Comparison of ENCODE assay signal across 18 mouse cellular contexts in the genomic region with DNA sequence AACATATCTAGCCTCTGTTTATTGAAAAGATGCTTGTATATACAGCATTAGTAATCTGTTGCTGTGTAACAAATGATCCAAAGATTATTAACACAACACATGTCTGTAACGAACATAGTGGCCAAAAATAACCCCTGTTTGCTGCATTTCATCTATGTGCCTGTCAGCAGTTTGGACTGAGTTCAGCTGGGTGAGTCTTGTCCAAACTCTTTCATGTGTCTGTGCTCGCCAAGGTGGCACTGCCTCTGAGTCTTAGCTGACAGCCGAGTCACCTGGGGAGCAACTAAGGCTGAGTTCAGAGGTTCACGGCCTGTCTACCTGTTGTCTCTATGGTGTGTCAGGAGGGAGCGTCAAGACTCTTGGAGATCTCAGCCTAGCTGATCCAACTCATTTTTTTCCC. TPM values are rescaled to one million over a fixed set of nuclear protein-coding genes. Genes with fewer than 3 reads are reported as not detected.
DNase-seq lines count a peak whose midpoint lies in the region; TF ChIP-seq lines count a peak whose summit lies in the region.
"Had no signal": no experiment of that assay in that cellular context is flagged by ENCODE, and none has a peak within 500 bp of the region (broad histone marks: within the 10 kb centered on the region; RNA-seq: fewer than 3 reads in every experiment).

No protein-coding gene starts in this region.

- H3K27ac ChIP-seq in kidney, adult 2 months (ENCODE audit: insufficient read depth, low read depth, low read length): peak overlapping the region; percentile 92
- H3K27ac ChIP-seq: forebrain, embryonic 12.5 days; heart, embryonic 15.5 days; hindbrain, embryonic 15.5 days; limb, embryonic 15.5 days; lung, embryonic 15.5 days; midbrain, embryonic 12.5 days had no signal

- intact Hi-C loops in gastrocnemius, postnatal 36 days (cut with DNase I): loop anchor here (10.0 kb wide), 2 partner anchors 248 to 708 kb away; no protein-coding TSS in a partner anchor
- intact Hi-C loops in heart, postnatal 10 days (cut with DNase I): loop anchor here (10.0 kb wide), 2 partner anchors 258 to 458 kb away; no protein-coding TSS in a partner anchor

- H3K4me3 ChIP-seq in kidney, adult 2 months (ENCODE audit: insufficient read depth, low read depth, low read length): no peak overlapping the region
- H3K4me3 ChIP-seq: forebrain, embryonic 12.5 days; heart, embryonic 15.5 days; hindbrain, embryonic 15.5 days; limb, embryonic 15.5 days; lung, embryonic 15.5 days; midbrain, embryonic 12.5 days had no signal

- no peaks in the 10 kb centered on the region for H3K36me3 ChIP-seq in kidney, adult 2 months (ENCODE audit: control insufficient read depth, insufficient read depth, low read length)
- H3K36me3 ChIP-seq: forebrain, embryonic 12.5 days; heart, embryonic 15.5 days; hindbrain, embryonic 15.5 days; limb, embryonic 15.5 days; lung, embryonic 15.5 days; midbrain, embryonic 12.5 days had no signal

- peak; percentile 7 to 24 for DNase-seq in gastrocnemius, adult 8-10 months (ENCODE audit: low spot score in 2 of 2)
- no peak for DNase-seq in gastrocnemius, postnatal 36 days
- DNase-seq in kidney, adult 2 months: peak; percentile 77
- DNase-seq in kidney, postnatal 4 days: no peak
- DNase-seq in heart, postnatal 10 days: peak; percentile 44 to 53
- peak; percentile 51 for DNase-seq in kidney, postnatal 14 days
- no peak for DNase-seq in spleen, postnatal 10 days (ENCODE audit: low spot score in 2 of 2)
- DNase-seq in retina, postnatal 1 day: no peak
- DNase-seq: adrenal gland, adult 2 months; cerebellum, postnatal 25 days; right cerebral cortex, postnatal 25 days had no signal

- no peaks in the 10 kb centered on the region for H3K27me3 ChIP-seq in kidney, adult 2 months (replicated peaks; ENCODE audit: control insufficient read depth, insufficient read depth, low read length)
- H3K27me3 ChIP-seq: CH12.LX; lung, embryonic 15.5 days had no signal

- 39% methylated on average over 5 of the region's 5 CpGs for WGBS in kidney, adult 2 months

- peaks cover 40% of the 10 kb centered on the region for H3K4me1 ChIP-seq in kidney, adult 2 months (ENCODE audit: control insufficient read depth, insufficient read depth, low read length)

- TF ChIP-seq POLR2A in kidney, adult 2 months (IDR thresholded peaks at IDR 0.05; ENCODE audit: low read depth, low read length): no peak

- no peak for TF ChIP-seq CTCF in kidney, adult 2 months (conservative IDR thresholded peaks at IDR 0.05; ENCODE audit: insufficient read depth, insufficient read length, low read depth, low read length)

RNA-seq across cellular contexts. Expression of a gene that starts 5.1 kb away (rescaled TPM):
- 10 to 100 TPM; 13.8 to 20.0 (median 14.3) TPM for total RNA-seq in gastrocnemius, adult 8-10 months (2022)
- total RNA-seq in gastrocnemius, postnatal 36 days (2021): 1 to 10 TPM; 3.9 to 9.5 TPM
- polyA plus RNA-seq in kidney, adult 2 months (2012; rRNA removed): 50.1 and 57.6 TPM in 2 replicates
- 1 to 10 TPM in 1 of 2 experiments, under 1 TPM in 1; 0.93 to 1.2 TPM for total RNA-seq in heart, postnatal 10 days (2021)
- total RNA-seq: CH12.LX had no signal

Comparison
In these comparisons a context has a peak if more than half of its experiments do, and no peak if none do; other contexts are left out.
1. DNase-seq: peak in gastrocnemius, adult 8-10 months (2 of 2), kidney, adult 2 months (single experiment), heart, postnatal 10 days (2 of 2) and kidney, postnatal 14 days (single experiment); none in gastrocnemius, postnatal 36 days (0 of 2), kidney, postnatal 4 days (0 of 2), spleen, postnatal 10 days (0 of 2) and retina, postnatal 1 day (single experiment).